Mouse (Mus musculus) telencephalon, adult 2 months (tissue): ENCODE results near the gene Sos2.
"Not testable (repeated sequence)": the region's sequence is repeated elsewhere in the genome, so short reads cannot be mapped to it uniquely, and the experiment has no call there.

ENCODE experiments used
- DNase-seq: peaks from one replicate; pipeline ENCODE4 v3.0.0-alpha.2; 2011; ENCODE audit warnings: low read depth, low spot score

The Sos2 gene

DNA sequence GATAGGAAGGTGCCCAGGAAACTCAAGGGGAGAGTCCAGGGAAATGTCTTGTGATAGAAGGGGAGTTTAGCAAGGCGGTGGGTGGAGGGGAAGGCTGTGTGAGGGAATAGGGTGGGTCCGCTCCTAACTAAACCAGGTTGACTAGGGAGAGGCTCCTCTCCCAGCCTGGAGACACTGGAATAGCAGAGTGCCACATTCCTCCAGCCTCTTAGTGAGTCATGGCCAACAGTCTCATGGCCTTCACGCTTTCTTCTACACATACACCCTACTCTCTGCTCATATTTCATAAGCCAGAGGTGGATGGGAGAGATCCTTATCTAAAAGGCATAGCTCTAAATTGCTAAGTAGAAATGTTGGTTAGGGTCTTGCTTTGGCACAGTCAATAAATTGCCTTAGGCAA is 111.7 kb downstream of the Sos2 start:
- DNase-seq = no peak

DNA sequence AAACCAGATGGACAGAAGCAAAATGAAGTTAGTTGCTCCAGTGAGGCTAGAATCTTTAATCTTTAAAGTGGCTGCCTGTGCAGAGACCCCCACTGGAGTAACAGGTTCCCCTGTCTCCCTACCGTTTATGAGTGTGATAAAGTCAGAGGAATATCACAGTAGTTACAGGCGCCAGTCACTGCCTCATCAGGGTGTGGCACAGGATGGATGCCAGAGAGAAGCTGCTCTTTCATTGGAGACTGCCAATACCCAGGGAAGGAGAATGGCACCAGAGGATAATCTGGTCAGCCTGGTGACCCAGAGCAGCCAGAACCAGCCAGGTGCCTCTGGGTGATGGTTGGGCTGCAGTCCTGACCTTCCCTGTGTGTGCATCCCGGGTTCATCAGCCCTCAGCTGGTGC is 113.4 kb downstream of the Sos2 start:
- no peak for DNase-seq

GRCm38 (mm10) chr12:69561006-69561405 is 120.6 kb downstream of the Sos2 start:
- DNase-seq = not testable (repeated sequence)

- no peak for DNase-seq
These were observed 125.3 kb downstream of the Sos2 start for GRCm38 (mm10) chr12:69556221-69556861.

DNA sequence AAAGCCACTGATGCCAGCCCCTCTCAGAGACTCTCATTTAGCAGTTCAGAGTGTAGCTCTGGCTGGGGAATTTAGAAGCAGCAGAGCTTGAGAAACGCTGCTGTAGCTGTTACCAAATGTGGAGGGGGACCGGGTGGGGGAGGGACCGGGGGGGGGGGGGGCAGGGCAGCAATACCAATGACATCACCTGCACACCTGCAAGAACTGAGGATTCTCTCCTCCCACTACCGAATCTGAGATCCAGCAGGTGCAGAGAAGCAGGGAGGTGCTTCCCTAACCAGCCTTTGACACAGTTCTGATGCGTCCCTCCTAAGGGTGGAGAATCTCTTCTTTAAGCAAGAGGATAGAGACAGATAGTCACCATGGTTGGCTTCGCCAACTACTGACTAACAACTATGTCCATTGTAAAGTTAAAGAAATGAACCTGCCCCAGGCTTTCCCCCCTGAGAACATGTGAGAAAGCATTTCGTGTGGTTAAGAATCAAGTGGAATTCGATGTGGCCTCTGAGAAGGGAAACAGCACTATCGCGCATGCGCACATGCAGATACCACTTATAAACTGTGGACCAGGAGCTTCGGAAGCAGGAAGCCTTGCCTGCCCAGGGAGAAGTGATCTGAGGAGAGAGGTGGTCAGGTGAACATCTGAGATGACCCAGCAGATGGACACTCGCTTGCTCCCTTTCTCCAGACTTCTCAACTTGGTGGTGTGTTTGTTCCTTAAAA is 136.0 kb downstream of the Sos2 start:
- no peak for DNase-seq

DNA sequence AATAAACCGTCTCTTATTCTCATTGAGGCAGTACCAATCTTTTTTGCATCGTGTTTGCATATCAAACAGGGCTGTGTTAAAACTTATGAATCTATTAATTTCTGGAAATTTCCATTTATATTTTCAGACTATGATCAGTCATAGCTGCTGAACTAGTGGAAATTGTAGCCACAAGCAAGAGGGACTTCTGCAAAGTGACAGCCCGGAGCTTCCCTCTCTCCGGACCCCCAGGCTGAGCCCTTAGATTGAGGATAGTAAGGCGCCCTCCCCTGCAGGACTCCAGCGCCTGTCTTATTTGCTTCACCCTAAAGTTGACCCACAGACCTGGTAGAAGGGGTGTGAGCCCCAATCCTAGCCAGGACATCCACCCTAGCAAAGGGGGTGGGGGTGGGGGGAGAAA is 136.7 kb downstream of the Sos2 start:
- no peak for DNase-seq

DNA sequence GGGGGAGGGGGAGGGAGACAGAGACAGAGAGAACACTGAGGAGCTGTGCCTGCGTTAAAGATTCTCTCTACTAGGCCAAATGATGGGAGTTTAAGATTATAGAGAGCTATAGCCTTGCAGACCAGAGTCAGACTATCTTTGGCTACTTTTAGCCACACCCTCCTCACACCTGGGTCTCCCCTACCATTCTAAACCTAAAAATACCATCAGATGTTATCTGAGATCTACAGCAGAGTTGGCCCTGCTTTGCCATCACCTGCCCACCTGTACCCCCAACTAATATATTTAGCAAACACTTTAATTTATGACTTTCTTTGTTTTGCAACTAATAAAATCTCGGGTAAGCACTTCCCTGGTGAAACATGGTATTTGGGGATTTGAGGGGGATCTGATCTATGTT is 137.1 kb downstream of the Sos2 start:
- DNase-seq = no peak

DNA sequence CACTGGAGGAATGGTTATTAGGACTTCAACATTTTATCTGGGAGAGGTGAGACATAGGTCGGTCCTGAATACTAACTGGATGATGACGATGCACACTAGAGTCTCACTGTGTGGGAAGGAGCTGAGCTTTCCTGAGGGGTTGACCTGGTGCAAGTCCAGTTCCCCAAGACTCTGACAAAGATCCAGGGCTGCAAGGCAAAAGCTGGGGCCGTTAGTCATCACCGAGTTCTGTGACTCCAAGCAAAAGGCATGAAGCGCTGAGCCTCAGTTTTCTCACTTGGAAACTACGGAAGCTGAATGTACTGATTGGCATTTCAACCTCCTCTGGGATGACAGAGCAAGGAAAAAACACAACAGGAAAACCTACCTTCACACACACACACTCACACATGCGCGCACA is 139.3 kb downstream of the Sos2 start:
- no peak for DNase-seq

DNA sequence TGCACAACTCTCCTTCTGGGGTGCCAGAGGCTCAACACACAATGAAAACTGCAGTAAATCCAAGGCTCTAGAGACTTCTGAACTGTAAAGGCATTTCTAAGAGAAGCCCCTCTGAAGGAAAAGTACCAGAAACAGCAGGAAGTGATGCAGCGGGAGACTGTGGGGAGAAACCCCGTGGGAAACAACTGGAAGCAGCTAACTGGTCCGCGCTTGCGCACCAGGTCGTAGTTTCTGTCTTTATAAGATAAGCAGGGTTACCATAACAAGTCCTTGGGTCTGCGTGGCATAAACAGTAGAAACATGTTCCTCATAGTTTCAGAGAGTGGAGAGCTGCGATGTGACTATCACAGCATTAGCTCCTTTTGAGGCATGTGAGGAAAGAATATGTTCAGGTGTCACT is 140.0 kb downstream of the Sos2 start:
- no peak for DNase-seq

- peak; percentile 16 for DNase-seq
These were observed 142.3 kb downstream of the Sos2 start for GRCm38 (mm10) chr12:69539353-69539752.

GRCm38 (mm10) chr12:69538362-69538950 is 143.2 kb downstream of the Sos2 start:
- no peak for DNase-seq

DNA sequence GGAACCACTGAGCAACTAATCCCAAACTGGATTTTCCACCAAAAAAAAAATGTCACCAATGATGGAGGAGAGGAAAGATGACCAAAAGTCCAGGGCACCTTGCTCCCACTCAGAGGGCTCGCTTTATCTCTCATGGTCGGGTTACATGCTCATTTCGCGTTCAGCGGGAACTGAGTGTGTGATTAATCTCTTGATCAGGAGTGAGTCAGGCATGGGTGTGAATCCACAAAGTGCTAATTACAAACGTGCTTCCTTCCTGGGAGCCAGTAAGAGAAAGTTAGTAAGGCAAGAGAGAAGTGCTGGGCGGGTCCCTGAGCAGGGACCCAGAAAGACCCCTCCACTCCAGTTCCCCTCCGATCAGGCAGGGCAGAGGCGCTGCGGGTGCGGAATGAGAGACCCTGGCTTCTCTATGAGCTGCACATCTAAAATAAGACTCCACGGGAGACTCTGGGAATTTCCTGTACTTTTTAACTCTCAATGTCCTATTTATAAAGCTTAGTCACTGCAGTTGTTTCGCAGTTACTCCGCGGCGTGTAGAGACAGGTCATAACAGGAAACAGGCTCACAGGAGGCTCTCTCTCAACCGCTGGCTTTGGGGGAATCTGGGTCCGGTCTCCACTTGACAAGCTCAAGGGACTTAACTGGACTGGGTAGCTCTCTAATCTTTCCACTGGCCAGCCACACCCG is 143.8 kb downstream of the Sos2 start:
- DNase-seq = peak; percentile 33

GRCm38 (mm10) chr12:69537243-69537674 is 144.4 kb downstream of the Sos2 start:
- no peak for DNase-seq

GRCm38 (mm10) chr12:69536616-69537242 is 144.9 kb downstream of the Sos2 start:
- DNase-seq = no peak
